27 mouse cellular contexts compared by ENCODE assay signal in the genomic region with DNA sequence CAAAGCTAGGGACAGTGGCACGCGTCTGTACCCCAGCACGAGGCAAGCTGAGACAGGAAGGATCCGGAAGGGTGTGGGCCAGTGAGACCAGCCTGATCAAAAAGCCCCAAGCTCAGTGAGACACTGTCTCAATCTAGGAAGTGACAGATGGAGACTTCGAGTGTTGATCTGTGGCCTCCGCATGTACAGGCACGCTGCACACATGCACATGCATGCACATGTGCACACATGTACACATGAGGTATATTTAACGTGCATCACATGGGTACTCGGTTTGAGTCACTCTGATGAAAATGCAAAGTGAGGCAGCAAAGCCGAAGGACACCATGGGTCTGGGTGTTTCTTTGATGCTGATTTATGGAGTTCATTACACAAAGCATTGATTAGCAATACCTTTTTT.
"Had no signal": no experiment of that assay in that cellular context is flagged by ENCODE, and none has a peak within 500 bp of the region (broad histone marks: within the 10 kb centered on the region; RNA-seq: fewer than 3 reads in every experiment).

No protein-coding gene starts in this region.

- H3K9ac ChIP-seq: embryonic facial prominence, embryonic 12.5 days; embryonic facial prominence, embryonic 13.5 days; embryonic facial prominence, embryonic 15.5 days; forebrain, embryonic 12.5 days; forebrain, embryonic 13.5 days; forebrain, embryonic 15.5 days; forebrain, postnatal 0 days had no signal

- DNase-seq: cerebellum, adult 2 months; cerebellum, adult 8-10 months; cerebellum, adult 9-10 months; cerebellum, adult 9-11 months; cerebellum, postnatal 10 days; cerebellum, postnatal 14 days; cerebellum, postnatal 25 days; cerebellum, postnatal 36 days; embryo, embryonic 11 days; forebrain, postnatal 0 days; gastrocnemius, adult 2 months; gastrocnemius, postnatal 10 days; gastrocnemius, postnatal 14 days; gastrocnemius, postnatal 25 days; gastrocnemius, postnatal 36 days; heart, adult 2 months had no signal

- H3K27me3 ChIP-seq: embryonic facial prominence, embryonic 12.5 days; embryonic facial prominence, embryonic 13.5 days; embryonic facial prominence, embryonic 15.5 days; forebrain, embryonic 12.5 days; forebrain, embryonic 13.5 days; forebrain, embryonic 15.5 days had no signal

- H3K4me3 ChIP-seq: embryonic facial prominence, embryonic 10.5 days; embryonic facial prominence, embryonic 12.5 days; embryonic facial prominence, embryonic 13.5 days; embryonic facial prominence, embryonic 15.5 days; erythroblast, embryonic 14.5 days; forebrain, embryonic 10.5 days; forebrain, embryonic 12.5 days; forebrain, embryonic 13.5 days; forebrain, embryonic 15.5 days; gastrocnemius, adult 2 months; heart, adult 2 months had no signal

- H3K4me2 ChIP-seq: embryonic facial prominence, embryonic 12.5 days; embryonic facial prominence, embryonic 13.5 days; embryonic facial prominence, embryonic 15.5 days; forebrain, embryonic 12.5 days; forebrain, embryonic 13.5 days; forebrain, embryonic 15.5 days had no signal

- H3K4me1 ChIP-seq: embryonic facial prominence, embryonic 10.5 days; embryonic facial prominence, embryonic 12.5 days; embryonic facial prominence, embryonic 13.5 days; embryonic facial prominence, embryonic 15.5 days; forebrain, embryonic 10.5 days; forebrain, embryonic 12.5 days had no signal

- H3K9me3 ChIP-seq: embryonic facial prominence, embryonic 10.5 days; embryonic facial prominence, embryonic 12.5 days; embryonic facial prominence, embryonic 13.5 days; embryonic facial prominence, embryonic 15.5 days; forebrain, embryonic 10.5 days; forebrain, embryonic 12.5 days; forebrain, embryonic 13.5 days; forebrain, embryonic 15.5 days had no signal

- H3K36me3 ChIP-seq: embryonic facial prominence, embryonic 10.5 days; embryonic facial prominence, embryonic 12.5 days; embryonic facial prominence, embryonic 13.5 days; embryonic facial prominence, embryonic 15.5 days; forebrain, embryonic 10.5 days; forebrain, embryonic 12.5 days; forebrain, embryonic 15.5 days had no signal

- H3K27ac ChIP-seq: embryonic facial prominence, embryonic 10.5 days; embryonic facial prominence, embryonic 12.5 days; embryonic facial prominence, embryonic 13.5 days; embryonic facial prominence, embryonic 15.5 days; forebrain, embryonic 10.5 days; forebrain, embryonic 12.5 days; forebrain, embryonic 13.5 days; forebrain, embryonic 15.5 days; gastrocnemius, adult 2 months; heart, adult 2 months had no signal

- ATAC-seq: forebrain, embryonic 14.5 days; forebrain, embryonic 15.5 days; forebrain, embryonic 16.5 days had no signal
